8 mouse cellular contexts compared by ENCODE assay signal in genomic region chr2:164967761-164968440, GRCm38 (mm10). TPM values are rescaled to one million over a fixed set of nuclear protein-coding genes. Genes with fewer than 3 reads are reported as not detected.
DNase-seq lines count a peak whose midpoint lies in the region; ATAC-seq and TF ChIP-seq lines count a peak whose summit lies in the region.

No protein-coding gene starts in this region.

- peaks cover 78% of the 10 kb centered on the region for H3K27me3 ChIP-seq in heart, postnatal 0 days (ENCODE audit: control insufficient read depth, insufficient read depth, low read length)
- peaks cover 99% of the 10 kb centered on the region for H3K27me3 ChIP-seq in embryonic facial prominence, embryonic 10.5 days (replicated peaks; ENCODE audit: low read depth, poor library complexity, severe bottlenecking)
- peaks cover 68% of the 10 kb centered on the region for H3K27me3 ChIP-seq in intestine, embryonic 15.5 days (replicated peaks)
- peaks cover 94% of the 10 kb centered on the region for H3K27me3 ChIP-seq in liver, embryonic 15.5 days
- H3K27me3 ChIP-seq in stomach, embryonic 15.5 days (replicated peaks): peaks cover 70% of the 10 kb centered on the region

- DNase-seq in heart, postnatal 0 days (ENCODE audit: low spot score): no peak
- no peak for DNase-seq in heart, adult 11 months
- DNase-seq in embryonic facial prominence, embryonic 10.5 days (ENCODE audit: low spot score): no peak
- no peak for DNase-seq in thymus, postnatal 0 days (ENCODE audit: low spot score)
- no peak for DNase-seq in ovary, postnatal 14 days (ENCODE audit: low spot score)

- no peaks in the 10 kb centered on the region for H3K36me3 ChIP-seq in heart, postnatal 0 days (replicated peaks; ENCODE audit: control insufficient read depth, insufficient read depth, low read length)
- H3K36me3 ChIP-seq in embryonic facial prominence, embryonic 10.5 days (replicated peaks): no peaks in the 10 kb centered on the region
- no peaks in the 10 kb centered on the region for H3K36me3 ChIP-seq in intestine, embryonic 15.5 days
- H3K36me3 ChIP-seq in liver, embryonic 15.5 days (replicated peaks): no peaks in the 10 kb centered on the region
- H3K36me3 ChIP-seq in stomach, embryonic 15.5 days: no peaks in the 10 kb centered on the region

- H3K4me2 ChIP-seq in heart, postnatal 0 days (ENCODE audit: low read depth, low read length): peak overlapping the region; percentile 38
- H3K4me2 ChIP-seq in intestine, embryonic 15.5 days (replicated peaks): peak overlapping the region; percentile 60
- peak overlapping the region; percentile 33 for H3K4me2 ChIP-seq in liver, embryonic 15.5 days
- peak overlapping the region; percentile 63 for H3K4me2 ChIP-seq in stomach, embryonic 15.5 days

- no peak for TF ChIP-seq CTCF in heart, postnatal 0 days (IDR thresholded peaks at IDR 0.05; ENCODE audit: low read depth)

- H3K4me1 ChIP-seq in heart, postnatal 0 days (ENCODE audit: control insufficient read depth, insufficient read depth): no peaks in the 10 kb centered on the region
- H3K4me1 ChIP-seq in embryonic facial prominence, embryonic 10.5 days: peaks cover 51% of the 10 kb centered on the region
- H3K4me1 ChIP-seq in intestine, embryonic 15.5 days (replicated peaks): peaks cover 17% of the 10 kb centered on the region
- H3K4me1 ChIP-seq in liver, embryonic 15.5 days (replicated peaks): peaks cover 7% of the 10 kb centered on the region; the same call in 1 of the 2 replicates
- H3K4me1 ChIP-seq in stomach, embryonic 15.5 days: peaks cover 11% of the 10 kb centered on the region

- peak; percentile 34; the same call in 1 of the 2 replicates for ATAC-seq in heart, postnatal 0 days (ENCODE audit: insufficient read depth, low read depth)
- peak; percentile 34; the same call in 1 of the 2 replicates for ATAC-seq in intestine, embryonic 15.5 days
- ATAC-seq in liver, embryonic 15.5 days (ENCODE audit: insufficient read depth): no peak
- ATAC-seq in stomach, embryonic 15.5 days (ENCODE audit: insufficient read depth, low FRiP score, low read depth): no peak

- H3K27ac ChIP-seq in heart, postnatal 0 days (ENCODE audit: low read depth): no peak overlapping the region
- H3K27ac ChIP-seq in embryonic facial prominence, embryonic 10.5 days (replicated peaks): no peak overlapping the region
- H3K27ac ChIP-seq in intestine, embryonic 15.5 days: no peak overlapping the region
- H3K27ac ChIP-seq in liver, embryonic 15.5 days (replicated peaks): no peak overlapping the region
- no peak overlapping the region for H3K27ac ChIP-seq in stomach, embryonic 15.5 days

- TF ChIP-seq EP300 in heart, postnatal 0 days (IDR thresholded peaks at IDR 0.05; ENCODE audit: low read depth): no peak

- 2% methylated on average over 60 of the region's 65 CpGs for WGBS in heart, postnatal 0 days
- 1% methylated on average over 65 of the region's 65 CpGs for WGBS in embryonic facial prominence, embryonic 10.5 days
- WGBS in intestine, embryonic 15.5 days: 3% methylated on average over 63 of the region's 65 CpGs
- 3% methylated on average over 65 of the region's 65 CpGs for WGBS in liver, embryonic 15.5 days (ENCODE audit: insufficient replicate concordance)
- 3% methylated on average over 64 of the region's 65 CpGs for WGBS in stomach, embryonic 15.5 days

- peak overlapping the region; percentile 19; the same call in 1 of the 2 replicates for H3K4me3 ChIP-seq in heart, postnatal 0 days (ENCODE audit: low read depth, low read length)
- peak overlapping the region; percentile 56 for H3K4me3 ChIP-seq in embryonic facial prominence, embryonic 10.5 days
- peak overlapping the region; percentile 27 for H3K4me3 ChIP-seq in intestine, embryonic 15.5 days (replicated peaks)
- H3K4me3 ChIP-seq in liver, embryonic 15.5 days (replicated peaks): 0 out of 2 replicates have a peak overlapping the region, but pooled peaks have one; percentile 4
- H3K4me3 ChIP-seq in stomach, embryonic 15.5 days (replicated peaks): peak overlapping the region; percentile 31

- no peak overlapping the region for H3K9ac ChIP-seq in heart, postnatal 0 days (replicated peaks; ENCODE audit: low read depth, low read length)
- H3K9ac ChIP-seq in intestine, embryonic 15.5 days: no peak overlapping the region
- H3K9ac ChIP-seq in liver, embryonic 15.5 days: no peak overlapping the region
- H3K9ac ChIP-seq in stomach, embryonic 15.5 days: no peak overlapping the region

- no peaks in the 10 kb centered on the region for H3K9me3 ChIP-seq in heart, postnatal 0 days (replicated peaks; ENCODE audit: control insufficient read depth, low read length)
- no peaks in the 10 kb centered on the region for H3K9me3 ChIP-seq in embryonic facial prominence, embryonic 10.5 days
- no peaks in the 10 kb centered on the region for H3K9me3 ChIP-seq in intestine, embryonic 15.5 days
- no peaks in the 10 kb centered on the region for H3K9me3 ChIP-seq in liver, embryonic 15.5 days (replicated peaks)
- H3K9me3 ChIP-seq in stomach, embryonic 15.5 days: no peaks in the 10 kb centered on the region

RNA-seq across cellular contexts. Expression of gene Slc12a5, which starts 7.3 kb away (rescaled TPM):
- total RNA-seq in heart, postnatal 0 days (2014; rRNA removed; ENCODE audit: low replicate concordance): 0.50 and 3.5 TPM in 2 replicates
- 0.31 and 0.48 TPM in 2 replicates for polyA plus RNA-seq in heart, postnatal 0 days (2015; fragmentation: Nextera tagmentation; extraction: Ambion mirVana)
- polyA plus RNA-seq in embryonic facial prominence, embryonic 10.5 days (2016; fragmentation: Nextera tagmentation; extraction: Ambion mirVana): 1.5 and 1.7 TPM in 2 replicates
- 0.80 and 0.97 TPM in 2 replicates for polyA plus RNA-seq in intestine, embryonic 15.5 days (2015; fragmentation: Nextera tagmentation; extraction: Ambion mirVana)
- 0.26 and 0.37 TPM in 2 replicates for polyA plus RNA-seq in liver, embryonic 15.5 days (2015; fragmentation: Nextera tagmentation; extraction: Ambion mirVana)
- 1.0 and 1.4 TPM in 2 replicates for polyA plus RNA-seq in stomach, embryonic 15.5 days (2015; fragmentation: Nextera tagmentation; extraction: Ambion mirVana)
- 0.26 and 0.30 TPM in 2 replicates for polyA plus RNA-seq in thymus, postnatal 0 days (2015; fragmentation: Nextera tagmentation; extraction: Ambion mirVana)

RNA-seq across cellular contexts. Expression of gene Mmp9, which starts 27.3 kb away (rescaled TPM):
- 0.08 and 2.1 TPM in 2 replicates for total RNA-seq in heart, postnatal 0 days (2014; rRNA removed; ENCODE audit: low replicate concordance)
- polyA plus RNA-seq in heart, postnatal 0 days (2015; fragmentation: Nextera tagmentation; extraction: Ambion mirVana): 0.32 and 0.64 TPM in 2 replicates
- polyA plus RNA-seq in embryonic facial prominence, embryonic 10.5 days (2016; fragmentation: Nextera tagmentation; extraction: Ambion mirVana): 0.28 and 0.77 TPM in 2 replicates
- polyA plus RNA-seq in intestine, embryonic 15.5 days (2015; fragmentation: Nextera tagmentation; extraction: Ambion mirVana): 4.9 and 5.2 TPM in 2 replicates
- 5.9 and 10.2 TPM in 2 replicates for polyA plus RNA-seq in liver, embryonic 15.5 days (2015; fragmentation: Nextera tagmentation; extraction: Ambion mirVana)
- 5.3 and 6.2 TPM in 2 replicates for polyA plus RNA-seq in stomach, embryonic 15.5 days (2015; fragmentation: Nextera tagmentation; extraction: Ambion mirVana)
- polyA plus RNA-seq in thymus, postnatal 0 days (2015; fragmentation: Nextera tagmentation; extraction: Ambion mirVana): 47.8 and 53.2 TPM in 2 replicates

RNA-seq across cellular contexts. Expression of gene Zfp335, which starts 56.3 kb away (rescaled TPM):
- total RNA-seq in heart, postnatal 0 days (2014; rRNA removed; ENCODE audit: low replicate concordance): 18.0 and 19.6 TPM in 2 replicates
- 3.7 TPM in 2 replicates for polyA plus RNA-seq in heart, postnatal 0 days (2015; fragmentation: Nextera tagmentation; extraction: Ambion mirVana)
- 17.4 and 18.2 TPM in 2 replicates for polyA plus RNA-seq in embryonic facial prominence, embryonic 10.5 days (2016; fragmentation: Nextera tagmentation; extraction: Ambion mirVana)
- polyA plus RNA-seq in intestine, embryonic 15.5 days (2015; fragmentation: Nextera tagmentation; extraction: Ambion mirVana): 10.7 and 11.3 TPM in 2 replicates
- 5.9 and 6.9 TPM in 2 replicates for polyA plus RNA-seq in liver, embryonic 15.5 days (2015; fragmentation: Nextera tagmentation; extraction: Ambion mirVana)
- 10.6 and 12.1 TPM in 2 replicates for polyA plus RNA-seq in stomach, embryonic 15.5 days (2015; fragmentation: Nextera tagmentation; extraction: Ambion mirVana)
- 8.6 and 9.5 TPM in 2 replicates for polyA plus RNA-seq in thymus, postnatal 0 days (2015; fragmentation: Nextera tagmentation; extraction: Ambion mirVana)

Comparison
In these comparisons a context has a peak if more than half of its experiments do, and no peak if none do; other contexts are left out.
1. ATAC-seq: peak in heart, postnatal 0 days (single experiment) and intestine, embryonic 15.5 days (single experiment); none in liver, embryonic 15.5 days (single experiment) and stomach, embryonic 15.5 days (single experiment).
2. H3K4me3 ChIP-seq: peak in every context shown above with its lines; median percentile 56 in embryonic facial prominence, embryonic 10.5 days; 31 in stomach, embryonic 15.5 days; 27 in intestine, embryonic 15.5 days; 19 in heart, postnatal 0 days; 4 in liver, embryonic 15.5 days.
3. Peak in every context shown above with its lines, with median percentiles within 50 percentile points of each other: H3K4me2 ChIP-seq.